Mouse (Mus musculus): ENCODE measurements around the gene Agxt. TPM values are rescaled to one million over a fixed set of nuclear protein-coding genes. Genes with fewer than 3 reads are reported as not detected.

Agxt gene
- polyA plus RNA-seq, 1 experiment from 2014 or later = not detected

DNA sequence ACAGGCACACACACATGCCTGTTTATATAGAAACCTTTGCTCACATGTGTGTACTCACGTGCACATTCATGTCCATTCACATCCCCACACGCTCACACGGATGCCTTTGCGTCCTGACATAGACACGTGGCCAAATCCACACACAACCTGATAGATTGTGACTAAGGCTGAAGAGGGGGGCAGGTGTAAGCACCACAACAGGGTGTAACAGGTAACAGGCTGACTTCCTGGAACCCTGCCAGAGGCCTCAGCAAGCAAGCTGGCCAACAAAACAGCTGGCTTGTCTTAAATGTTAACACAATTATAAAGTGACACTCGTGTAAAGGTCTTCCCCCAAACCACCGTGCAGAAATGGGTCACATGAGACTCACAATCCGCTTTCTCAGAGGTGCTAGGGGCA lies 23.9 kb downstream of the Agxt start:
- no peak overlapping the region for H3K4me3 ChIP-seq
- H3K27ac ChIP-seq = no peak overlapping the region
- H3K4me1 ChIP-seq = no peaks in the 10 kb centered on the region
- 85% methylated on average over 8 of the region's 8 CpGs for WGBS
- no peaks in the 10 kb centered on the region for H3K27me3 ChIP-seq
- H3K9ac ChIP-seq = no peak overlapping the region
- no peak for ATAC-seq
- no peaks in the 10 kb centered on the region for H3K9me3 ChIP-seq (replicated peaks)
- no peaks in the 10 kb centered on the region for H3K36me3 ChIP-seq (ENCODE audit: poor library complexity, severe bottlenecking)
- H3K4me2 ChIP-seq = no peak overlapping the region

GRCm38 (mm10) chr1:93159566-93160500 lies 24.8 kb downstream of the Agxt start:
- Histone ChIP-seq H3K4me3 (no peak overlapping the region), H3K4me1 (no peaks in the 10 kb centered on the region), H3K9me3 (replicated peaks) (no peaks in the 10 kb centered on the region), H3K4me2 (no peak overlapping the region), H3K36me3 (ENCODE audit: poor library complexity, severe bottlenecking) (no peaks in the 10 kb centered on the region), H3K27ac (no peak overlapping the region), H3K27me3 (no peaks in the 10 kb centered on the region), H3K9ac (no peak overlapping the region)
- ATAC-seq = no peak
- WGBS = 83% methylated on average over 21 of the region's 21 CpGs

DNA sequence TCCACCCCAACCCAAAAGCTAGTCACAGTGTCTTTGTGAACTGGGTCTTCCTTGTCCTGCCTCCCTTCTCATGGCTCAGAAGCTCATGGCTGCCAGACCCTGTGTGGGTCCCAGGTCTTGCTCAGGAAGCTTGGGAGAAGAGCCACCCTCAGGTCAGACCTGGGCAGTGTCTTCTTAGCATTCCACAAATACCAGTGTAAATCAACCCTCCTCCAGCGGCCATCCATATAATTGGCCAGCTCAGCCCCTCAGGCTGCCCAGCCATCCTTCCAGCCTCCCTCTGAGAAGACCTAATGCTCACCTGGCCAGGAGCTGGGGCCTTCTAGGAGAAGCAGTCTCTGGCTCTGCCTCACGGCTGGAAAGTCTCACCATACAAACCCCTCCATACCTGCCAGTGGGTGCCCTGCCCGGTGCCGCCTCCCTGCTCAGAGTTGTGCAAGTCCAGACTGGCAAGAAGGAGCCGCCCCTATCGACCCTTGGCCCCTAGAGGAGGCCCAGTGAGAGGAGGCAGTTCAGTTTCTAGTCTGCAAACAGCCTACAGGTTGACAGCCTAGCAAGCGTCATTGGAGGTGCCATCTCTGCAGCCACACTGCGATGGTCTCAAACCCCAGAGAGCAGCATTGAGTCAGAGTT lies 25.6 kb downstream of the Agxt start, which contains the start of gene 2310007B03Rik:
Gene 2310007B03Rik, minus strand, starts transcription at position 448 of the 633 bp plus-strand sequence.
- Histone ChIP-seq H3K27me3 (no peaks in the 10 kb centered on the region), H3K9me3 (replicated peaks) (no peaks in the 10 kb centered on the region), H3K4me2 (no peak within 1 kb of the TSS), H3K36me3 (ENCODE audit: poor library complexity, severe bottlenecking) (no peaks in the 10 kb centered on the region), H3K27ac (no peak within 1 kb of the TSS), H3K4me3 (no peak within 1 kb of the TSS), H3K4me1 (no peaks in the 10 kb centered on the region), H3K9ac (no peak within 1 kb of the TSS)
- ATAC-seq = no peak
- 81% methylated on average over 8 of the region's 8 CpGs for WGBS

DNA sequence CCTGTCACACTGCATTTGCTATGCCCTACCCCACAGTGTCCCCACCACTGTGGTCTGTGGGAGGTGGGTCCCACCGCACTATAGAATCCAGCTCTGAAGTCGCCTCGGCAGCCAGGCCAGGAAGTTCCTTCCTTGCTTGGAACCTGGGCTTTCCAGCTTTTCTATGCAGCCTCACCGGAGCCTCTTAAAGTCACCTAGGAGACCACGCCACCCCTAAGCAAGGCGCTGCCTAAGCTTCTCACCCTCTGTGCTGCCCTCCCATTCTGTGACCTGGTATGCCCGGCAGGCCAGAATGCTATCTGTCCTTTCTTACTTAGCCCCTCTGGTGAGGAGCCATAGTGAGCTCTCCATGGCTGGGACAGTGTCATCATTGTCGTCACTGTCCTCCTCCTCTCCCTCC lies 26.3 kb downstream of the Agxt start:
- Histone ChIP-seq H3K27ac (no peak overlapping the region), H3K4me3 (no peak overlapping the region), H3K9me3 (replicated peaks) (no peaks in the 10 kb centered on the region), H3K4me2 (no peak overlapping the region), H3K9ac (no peak overlapping the region), H3K36me3 (ENCODE audit: poor library complexity, severe bottlenecking) (no peaks in the 10 kb centered on the region), H3K27me3 (no peaks in the 10 kb centered on the region), H3K4me1 (no peaks in the 10 kb centered on the region)
- WGBS = 77% methylated on average over 8 of the region's 8 CpGs
- ATAC-seq = no peak

DNA sequence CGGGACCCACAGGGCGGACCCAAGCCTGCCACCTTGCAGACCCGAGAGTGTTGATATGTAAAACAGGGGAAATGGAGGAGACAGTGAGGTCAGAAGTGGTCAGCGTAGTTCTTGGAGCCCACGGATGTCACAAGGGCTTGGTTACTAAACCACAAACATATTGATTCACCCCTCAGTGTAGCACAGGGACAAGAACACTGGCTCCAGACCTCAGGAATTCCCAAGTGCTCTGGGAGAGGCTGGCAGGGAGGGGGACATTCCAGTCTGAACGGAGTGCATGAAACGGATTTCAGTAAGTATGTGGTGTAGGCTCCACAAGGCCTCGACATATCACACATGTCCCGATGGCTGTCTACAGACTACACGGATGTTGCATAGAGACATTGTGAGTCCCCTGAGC lies 26.9 kb downstream of the Agxt start:
- Histone ChIP-seq H3K9me3 (replicated peaks) (no peaks in the 10 kb centered on the region), H3K4me3 (no peak overlapping the region), H3K36me3 (ENCODE audit: poor library complexity, severe bottlenecking) (no peaks in the 10 kb centered on the region), H3K4me2 (no peak overlapping the region), H3K27me3 (no peaks in the 10 kb centered on the region), H3K4me1 (no peaks in the 10 kb centered on the region), H3K9ac (no peak overlapping the region), H3K27ac (no peak overlapping the region)
- no peak for ATAC-seq
- 84% methylated on average over 10 of the region's 10 CpGs for WGBS

- no peak for ATAC-seq
- Histone ChIP-seq H3K36me3 (ENCODE audit: poor library complexity, severe bottlenecking) (no peaks in the 10 kb centered on the region), H3K27ac (no peak overlapping the region), H3K4me2 (no peak overlapping the region), H3K4me1 (no peaks in the 10 kb centered on the region), H3K4me3 (no peak overlapping the region), H3K9me3 (replicated peaks) (no peaks in the 10 kb centered on the region), H3K9ac (no peak overlapping the region), H3K27me3 (no peaks in the 10 kb centered on the region)
- 87% methylated on average over 7 of the region's 7 CpGs for WGBS
These were observed 27.5 kb downstream of the Agxt start for GRCm38 (mm10) chr1:93162588-93162987.

GRCm38 (mm10) chr1:93165447-93165846 lies 30.4 kb downstream of the Agxt start:
- no peak overlapping the region for H3K4me2 ChIP-seq
- no peak overlapping the region for H3K4me3 ChIP-seq
- no peaks in the 10 kb centered on the region for H3K9me3 ChIP-seq (replicated peaks)
- H3K4me1 ChIP-seq = 0 out of 2 replicates have a peak, but pooled peaks cover 5% of the 10 kb centered on the region
- no peaks in the 10 kb centered on the region for H3K36me3 ChIP-seq (ENCODE audit: poor library complexity, severe bottlenecking)
- H3K27ac ChIP-seq = no peak overlapping the region
- WGBS = 84% methylated on average over 9 of the region's 9 CpGs
- H3K27me3 ChIP-seq = no peaks in the 10 kb centered on the region
- ATAC-seq = no peak
- no peak overlapping the region for H3K9ac ChIP-seq

GRCm38 (mm10) chr1:93166346-93167079 lies 31.5 kb downstream of the Agxt start:
- Histone ChIP-seq H3K36me3 (ENCODE audit: poor library complexity, severe bottlenecking) (no peaks in the 10 kb centered on the region), H3K4me2 (no peak overlapping the region), H3K27ac (no peak overlapping the region), H3K27me3 (no peaks in the 10 kb centered on the region), H3K4me1 (0 out of 2 replicates have a peak, but pooled peaks cover 5% of the 10 kb centered on the region), H3K9me3 (replicated peaks) (no peaks in the 10 kb centered on the region), H3K9ac (no peak overlapping the region), H3K4me3 (no peak overlapping the region)
- no peak for ATAC-seq
- WGBS = 88% methylated on average over 11 of the region's 11 CpGs

GRCm38 (mm10) chr1:93168295-93168775 lies 33.3 kb downstream of the Agxt start, which contains the start of gene Crocc2:
Gene Crocc2 (plus strand): TSS chr1:93168725.
- 39% methylated on average over 10 of the region's 10 CpGs for WGBS
- no peaks in the 10 kb centered on the region for H3K36me3 ChIP-seq (ENCODE audit: poor library complexity, severe bottlenecking)
- no peaks in the 10 kb centered on the region for H3K9me3 ChIP-seq (replicated peaks)
- H3K4me3 ChIP-seq = no peak within 1 kb of the TSS
- no peak within 1 kb of the TSS for H3K27ac ChIP-seq
- no peaks in the 10 kb centered on the region for H3K27me3 ChIP-seq
- no peak within 1 kb of the TSS for H3K4me2 ChIP-seq
- ATAC-seq = no peak
- 0 out of 2 replicates have a peak, but pooled peaks cover 5% of the 10 kb centered on the region for H3K4me1 ChIP-seq
- no peak within 1 kb of the TSS for H3K9ac ChIP-seq

DNA sequence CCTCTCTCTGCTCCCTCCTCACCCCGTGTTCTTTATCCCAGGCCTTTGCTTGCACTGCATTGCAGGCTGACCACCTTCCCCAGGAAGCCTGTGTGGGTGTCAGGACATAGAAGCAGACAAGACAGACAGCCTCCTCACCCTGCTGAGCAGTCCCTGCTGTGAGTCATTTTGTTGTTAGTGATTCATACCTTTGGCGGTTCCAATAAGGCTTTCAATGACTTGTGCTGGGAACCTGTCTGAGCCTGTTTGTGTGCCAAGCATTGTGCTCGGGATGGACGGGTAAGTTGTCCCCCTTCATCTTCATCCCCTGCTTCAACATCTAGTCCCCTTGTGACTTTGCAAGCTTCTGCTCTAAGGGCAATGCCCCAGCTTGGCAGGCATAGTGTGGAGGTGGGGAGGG lies 38.6 kb downstream of the Agxt start:
- Histone ChIP-seq H3K9ac (no peak overlapping the region), H3K4me3 (no peak overlapping the region), H3K4me2 (no peak overlapping the region), H3K27me3 (0 out of 2 replicates have a peak, but pooled peaks cover 5% of the 10 kb centered on the region), H3K27ac (no peak overlapping the region), H3K9me3 (replicated peaks) (no peaks in the 10 kb centered on the region), H3K36me3 (ENCODE audit: poor library complexity, severe bottlenecking) (no peaks in the 10 kb centered on the region), H3K4me1 (peaks cover 15% of the 10 kb centered on the region)
- no peak for ATAC-seq
- 64% methylated on average over 4 of the region's 4 CpGs for WGBS

GRCm38 (mm10) chr1:93174399-93174798 lies 39.4 kb downstream of the Agxt start:
- H3K27me3 ChIP-seq = 0 out of 2 replicates have a peak, but pooled peaks cover 5% of the 10 kb centered on the region
- H3K9me3 ChIP-seq (replicated peaks) = no peaks in the 10 kb centered on the region
- H3K9ac ChIP-seq = no peak overlapping the region
- peak; percentile 78 for ATAC-seq
- H3K4me3 ChIP-seq = no peak overlapping the region
- no peaks in the 10 kb centered on the region for H3K36me3 ChIP-seq (ENCODE audit: poor library complexity, severe bottlenecking)
- under 1% methylated on average over 4 of the region's 4 CpGs for WGBS
- no peak overlapping the region for H3K4me2 ChIP-seq
- peaks cover 15% of the 10 kb centered on the region for H3K4me1 ChIP-seq
- no peak overlapping the region for H3K27ac ChIP-seq
